Mouse (Mus musculus): ENCODE data around the gene Sephs1.

The Sephs1 gene

DNA sequence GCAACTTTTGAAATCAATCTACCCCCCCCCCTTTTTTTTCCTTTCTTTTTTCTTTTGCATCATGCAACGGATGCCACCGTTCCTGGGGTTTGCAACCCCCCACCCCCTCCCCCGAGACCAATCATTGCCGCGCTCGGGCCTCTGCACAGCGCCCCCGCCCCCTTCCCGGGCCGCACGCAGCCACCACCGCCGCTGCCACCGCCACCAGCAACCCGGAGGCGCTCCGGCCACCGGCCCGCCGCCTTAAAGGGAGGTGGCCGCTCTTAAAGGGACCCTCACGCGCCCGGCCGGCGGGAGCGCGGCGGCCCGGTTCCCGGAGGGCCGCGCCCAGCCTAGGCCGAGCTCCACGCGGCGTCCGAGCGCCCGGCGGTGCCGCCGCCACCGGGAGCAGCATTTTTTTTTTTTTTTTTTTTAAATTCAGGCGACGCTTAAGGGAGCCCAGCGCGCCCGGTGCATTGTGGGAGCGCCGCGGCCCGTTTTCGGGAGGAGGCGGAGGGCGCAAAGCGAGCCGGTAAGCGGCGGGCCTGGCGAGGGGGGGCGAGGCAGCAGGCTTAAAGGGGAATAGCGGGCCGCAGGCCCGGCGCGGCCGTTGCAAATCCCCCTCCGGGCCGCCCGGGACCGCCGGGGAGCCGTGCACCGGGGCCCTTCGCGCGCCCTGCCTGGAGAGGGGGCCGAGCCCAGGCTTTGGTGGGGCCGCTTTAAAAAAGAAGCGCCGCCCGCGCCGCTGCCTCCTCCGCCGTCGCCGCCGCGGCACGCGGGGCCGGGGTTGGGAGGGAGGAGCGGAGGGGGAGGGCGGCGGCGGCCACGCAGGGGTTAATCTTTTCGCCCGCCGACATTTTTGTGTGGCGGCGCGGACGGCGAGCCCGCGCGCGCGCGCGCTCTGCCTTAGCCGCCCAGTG, at the start of gene Sephs1:
Gene Sephs1 (plus strand): TSS at position 215 of the 899 bp plus-strand sequence.
- DNase-seq (ENCODE audit: low spot score), result peak; percentile 87

DNA sequence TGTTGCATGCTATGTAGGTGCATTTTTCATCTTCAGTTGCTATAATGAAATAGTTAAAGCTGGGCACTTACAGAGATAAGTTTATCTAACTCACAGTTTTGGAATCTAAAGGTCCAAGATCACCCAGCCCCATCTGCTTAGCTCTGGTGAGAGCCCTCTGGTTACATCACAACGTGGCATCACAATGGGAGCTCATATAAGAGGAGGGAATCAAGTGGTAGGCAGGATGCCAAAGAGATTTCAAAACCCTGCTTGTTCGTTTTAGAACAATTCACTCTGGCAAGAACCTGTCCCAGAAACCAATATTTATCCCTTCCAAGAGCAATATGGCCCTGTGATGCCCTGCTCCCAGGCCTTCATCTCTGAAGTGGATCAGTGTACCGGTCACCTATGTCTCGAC, 49.2 kb upstream of the Sephs1 start:
- no peak for DNase-seq (ENCODE audit: low spot score)

DNA sequence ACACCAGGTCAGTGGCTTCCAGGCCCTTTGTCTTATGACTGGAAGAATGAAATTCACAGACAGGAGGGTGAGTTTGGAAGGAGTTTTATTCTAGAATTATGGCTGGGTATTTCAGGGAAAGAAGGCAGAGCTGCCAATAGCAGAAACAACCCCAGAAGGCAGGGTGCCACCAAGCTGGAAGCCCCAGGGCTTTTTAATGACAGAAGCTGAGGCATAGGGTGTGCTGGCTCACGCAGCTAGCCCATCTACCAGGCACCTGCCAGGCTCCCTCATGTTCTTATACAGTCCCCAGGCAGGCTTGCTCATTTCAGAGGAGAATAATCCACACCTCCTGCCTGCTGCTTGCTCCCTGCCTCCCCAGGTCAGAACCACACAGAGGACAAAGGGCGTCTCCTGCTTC, 31.9 kb upstream of the Sephs1 start:
- DNase-seq (ENCODE audit: low spot score), result no peak

- no peak for DNase-seq (ENCODE audit: low spot score)
Observed at GRCm38 (mm10) chr2:4857186-4857585, 24.2 kb upstream of the Sephs1 start.

GRCm38 (mm10) chr2:4858161-4858560, 23.2 kb upstream of the Sephs1 start:
- DNase-seq (ENCODE audit: low spot score), result peak; percentile 48

- DNase-seq (ENCODE audit: low spot score), result peak; percentile 92
Observed at GRCm38 (mm10) chr2:4864008-4864816, 17.2 kb upstream of the Sephs1 start.

- no peak for DNase-seq (ENCODE audit: low spot score)
Observed at GRCm38 (mm10) chr2:4864817-4865296, 16.5 kb upstream of the Sephs1 start.

DNA sequence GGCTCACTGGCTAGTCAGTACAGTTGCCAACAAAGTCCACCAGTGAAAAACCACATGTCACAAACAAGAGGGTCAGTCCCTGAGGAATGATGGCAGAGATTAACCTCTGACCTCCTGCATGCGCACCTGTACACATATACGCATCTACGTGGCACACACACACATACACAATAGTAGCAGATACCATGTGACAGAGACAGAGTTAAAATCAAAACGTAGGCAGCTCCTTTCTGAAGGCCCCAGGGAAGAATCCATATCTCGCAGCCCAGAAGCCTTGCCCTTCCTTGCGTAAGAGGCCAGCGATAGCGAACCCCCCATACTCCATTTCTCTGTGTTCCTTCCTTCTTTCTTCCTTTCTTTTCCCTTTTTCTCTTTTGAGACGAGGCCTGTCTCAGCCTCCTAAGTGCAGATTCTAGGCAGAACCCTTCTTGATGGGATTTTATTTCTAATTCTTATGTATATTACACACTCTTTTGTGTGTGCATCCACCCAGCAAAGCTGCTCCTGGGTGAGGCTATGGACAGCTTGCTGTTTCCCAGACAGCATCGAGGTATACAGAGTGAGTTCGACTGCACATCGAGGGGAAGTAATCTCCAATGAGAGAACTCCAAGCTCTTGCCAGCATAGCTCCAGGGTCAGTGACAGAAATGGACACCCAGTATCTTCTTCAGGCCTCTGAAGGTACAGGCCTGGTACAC, 13.2 kb upstream of the Sephs1 start:
- DNase-seq (ENCODE audit: low spot score), result no peak

DNA sequence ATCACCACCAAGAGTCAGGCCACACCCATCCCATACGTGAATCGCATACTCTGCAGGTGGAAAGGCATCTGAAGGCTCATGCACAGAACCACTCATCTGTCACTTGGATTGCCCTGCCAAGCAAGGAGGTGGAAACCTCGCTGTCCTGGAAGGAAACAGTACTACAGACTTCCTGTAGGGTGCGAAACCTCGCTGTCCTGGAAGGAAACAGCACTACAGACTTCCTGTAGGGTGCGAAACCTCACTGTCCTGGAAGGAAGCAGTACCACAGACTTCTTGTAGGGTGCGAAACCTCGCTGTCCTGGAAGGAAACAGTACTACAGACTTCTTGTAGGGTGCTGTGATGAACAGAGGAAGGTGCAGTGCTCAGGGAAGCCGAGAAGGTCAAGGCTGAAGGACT, 8.6 kb upstream of the Sephs1 start:
- DNase-seq (ENCODE audit: low spot score), result no peak

GRCm38 (mm10) chr2:4873331-4873730, 8.0 kb upstream of the Sephs1 start:
- no peak for DNase-seq (ENCODE audit: low spot score)

- DNase-seq (ENCODE audit: low spot score), result no peak
Observed at GRCm38 (mm10) chr2:4875090-4875489, 6.3 kb upstream of the Sephs1 start.

GRCm38 (mm10) chr2:4876131-4876530, 5.2 kb upstream of the Sephs1 start:
- DNase-seq (ENCODE audit: low spot score), result no peak

GRCm38 (mm10) chr2:4880737-4881349, 521 bp upstream of the Sephs1 start:
- DNase-seq (ENCODE audit: low spot score), result no peak

- peak; percentile 64 for DNase-seq (ENCODE audit: low spot score)
Observed at GRCm38 (mm10) chr2:4882249-4882791, 956 bp downstream of the Sephs1 start.

DNA sequence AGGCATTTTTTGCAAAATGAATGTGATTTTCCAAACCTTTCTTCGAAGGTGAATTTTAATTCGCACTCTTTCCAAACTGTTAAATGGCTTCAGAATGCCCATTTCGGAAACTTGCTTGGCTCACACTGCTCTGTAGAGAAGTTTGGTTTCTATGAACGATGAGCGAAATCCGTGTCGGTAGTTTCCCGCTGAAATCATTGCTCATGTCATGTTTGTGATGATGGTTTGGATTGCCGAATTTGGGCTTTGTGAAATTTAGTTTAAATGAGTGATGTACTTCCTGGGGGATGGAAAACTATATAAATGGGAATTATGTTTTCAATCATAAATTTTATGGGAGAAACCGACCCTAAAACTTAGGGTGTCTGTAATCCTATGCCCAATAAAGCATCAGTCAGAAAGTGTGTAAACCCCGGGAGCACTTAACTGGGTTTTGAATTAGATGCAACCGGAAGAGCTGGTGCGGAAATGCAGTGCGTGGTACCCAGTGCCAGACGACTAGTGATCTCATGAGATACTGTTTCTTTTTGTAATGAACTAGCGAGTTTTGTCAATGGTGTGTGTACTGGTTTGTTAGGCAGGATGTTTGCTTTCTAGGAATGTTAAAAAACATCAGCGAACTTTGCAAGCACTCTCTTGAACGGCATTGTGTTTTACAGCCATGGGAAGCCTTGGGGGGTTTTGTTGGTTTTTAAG, 1.8 kb downstream of the Sephs1 start:
- peak; percentile 24 for DNase-seq (ENCODE audit: low spot score)

- no peak for DNase-seq (ENCODE audit: low spot score)
Observed at GRCm38 (mm10) chr2:4886896-4887295, 5.5 kb downstream of the Sephs1 start.

GRCm38 (mm10) chr2:4895598-4895997, 14.2 kb downstream of the Sephs1 start:
- no peak for DNase-seq (ENCODE audit: low spot score)

DNA sequence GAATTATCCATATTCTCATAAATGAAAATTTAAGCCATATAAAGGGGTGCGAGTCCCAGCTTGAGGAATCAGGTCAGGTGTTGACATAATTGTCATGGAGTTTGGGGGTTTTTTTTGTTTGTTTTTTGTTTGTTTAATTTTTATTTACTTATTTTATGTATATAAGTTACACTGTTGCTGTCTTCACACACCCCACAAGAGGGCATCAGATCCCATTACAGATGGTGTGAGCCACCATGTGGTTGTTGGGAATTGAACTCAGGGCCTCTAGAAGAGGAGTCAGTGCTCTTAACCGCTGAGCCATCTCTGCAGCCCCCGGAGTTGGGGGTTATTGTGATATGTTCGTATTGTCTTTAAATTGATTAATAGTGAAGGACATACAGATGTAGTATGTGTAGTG, 15.6 kb downstream of the Sephs1 start:
- DNase-seq (ENCODE audit: low spot score), result no peak

- no peak for DNase-seq (ENCODE audit: low spot score)
Observed at GRCm38 (mm10) chr2:4900624-4901023, 19.3 kb downstream of the Sephs1 start.

DNA sequence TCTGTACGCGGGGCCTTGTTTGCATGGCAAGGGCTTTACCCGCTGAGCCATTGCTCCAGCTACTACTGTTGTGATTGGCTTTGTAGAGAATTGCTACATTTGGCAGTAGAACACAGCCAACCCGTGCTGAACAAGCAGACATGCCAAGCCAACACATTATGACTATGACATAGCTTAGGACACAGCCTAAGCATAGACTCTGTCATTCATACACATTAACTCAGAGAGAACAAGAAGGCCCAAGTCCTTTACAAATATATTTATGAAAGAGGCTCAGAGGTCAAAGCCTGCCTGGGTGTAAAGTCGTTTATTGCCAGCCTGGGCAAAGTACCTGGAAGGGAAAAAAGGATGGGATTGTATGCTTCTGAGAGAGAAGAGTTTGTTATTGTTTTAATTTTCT, 21.0 kb downstream of the Sephs1 start:
- DNase-seq (ENCODE audit: low spot score), result no peak

DNA sequence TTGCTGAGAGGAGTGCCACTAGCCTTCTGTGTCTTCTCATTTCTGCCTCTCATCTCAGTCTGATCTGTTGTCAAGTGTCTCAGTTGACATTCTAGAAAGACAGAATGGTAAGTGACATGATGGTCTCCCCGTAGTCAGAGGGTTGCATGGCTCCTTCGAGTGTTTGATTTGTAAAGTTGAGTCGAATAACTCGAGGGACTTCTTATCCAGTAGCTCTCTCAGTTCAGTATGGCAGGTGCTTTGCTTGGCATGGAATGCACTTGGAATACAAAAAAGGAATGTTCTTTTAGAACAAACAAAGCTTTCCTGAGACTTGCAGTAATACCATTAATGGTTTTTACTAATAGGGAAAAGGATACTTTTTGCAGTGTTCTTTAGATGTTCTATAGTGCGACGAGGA, 25.8 kb downstream of the Sephs1 start:
- DNase-seq (ENCODE audit: low spot score), result no peak
